28 mouse cellular contexts compared by ENCODE assay signal in the genomic region with DNA sequence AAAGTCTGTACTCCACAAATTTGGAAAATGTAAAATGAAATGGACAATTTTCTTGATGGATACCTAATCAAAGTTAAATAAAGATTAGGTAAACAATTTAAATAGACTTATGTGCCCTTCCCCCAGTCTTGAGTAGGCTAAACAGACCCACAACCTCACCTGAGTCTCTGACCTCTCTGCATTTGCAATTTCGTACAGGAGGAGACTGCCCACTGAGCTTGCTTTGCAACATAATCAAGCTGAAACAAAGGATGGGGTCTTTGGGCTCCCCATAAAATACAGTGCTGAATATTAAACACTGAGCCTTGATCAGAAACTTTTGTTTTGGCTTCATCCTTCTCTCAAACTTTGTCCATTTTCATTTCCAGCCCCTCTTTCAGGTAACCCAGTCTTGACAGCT.
"Had no signal": no experiment of that assay in that cellular context is flagged by ENCODE, and none has a peak within 500 bp of the region (broad histone marks: within the 10 kb centered on the region; RNA-seq: fewer than 3 reads in every experiment).

No protein-coding gene starts in this region.

- H3K4me3 ChIP-seq: limb, embryonic 10.5 days; limb, embryonic 12.5 days; limb, embryonic 13.5 days; limb, embryonic 15.5 days; liver, embryonic 12.5 days; liver, embryonic 13.5 days; liver, embryonic 15.5 days; lung, embryonic 15.5 days; megakaryocyte, embryonic 14.5 days; midbrain, embryonic 10.5 days; midbrain, embryonic 12.5 days; midbrain, embryonic 13.5 days; midbrain, embryonic 15.5 days; myocyte; neural tube, embryonic 12.5 days had no signal

- H3K9ac ChIP-seq: limb, embryonic 12.5 days; limb, embryonic 13.5 days; limb, embryonic 15.5 days; liver, embryonic 12.5 days; liver, embryonic 13.5 days; liver, embryonic 14.5 days; liver, embryonic 15.5 days; liver, postnatal 0 days; lung, embryonic 14.5 days; lung, embryonic 15.5 days; midbrain, embryonic 12.5 days; midbrain, embryonic 13.5 days; midbrain, embryonic 15.5 days; neural tube, embryonic 12.5 days had no signal

- H3K9me3 ChIP-seq: limb, embryonic 10.5 days; limb, embryonic 12.5 days; limb, embryonic 13.5 days; limb, embryonic 15.5 days; liver, embryonic 12.5 days; liver, embryonic 13.5 days; liver, embryonic 15.5 days; lung, embryonic 15.5 days; megakaryocyte, embryonic 14.5 days; midbrain, embryonic 10.5 days; midbrain, embryonic 12.5 days; midbrain, embryonic 13.5 days; midbrain, embryonic 15.5 days; neural tube, embryonic 12.5 days had no signal

- H3K36me3 ChIP-seq: limb, embryonic 10.5 days; limb, embryonic 12.5 days; limb, embryonic 13.5 days; limb, embryonic 15.5 days; liver, embryonic 12.5 days; liver, embryonic 13.5 days; liver, embryonic 15.5 days; lung, embryonic 15.5 days; midbrain, embryonic 10.5 days; midbrain, embryonic 12.5 days; midbrain, embryonic 13.5 days; midbrain, embryonic 15.5 days; neural tube, embryonic 12.5 days had no signal

- H3K4me1 ChIP-seq: limb, embryonic 10.5 days; limb, embryonic 12.5 days; limb, embryonic 13.5 days; limb, embryonic 15.5 days; liver, embryonic 12.5 days; liver, embryonic 13.5 days; liver, embryonic 15.5 days; lung, embryonic 15.5 days; megakaryocyte, embryonic 14.5 days; midbrain, embryonic 10.5 days; midbrain, embryonic 12.5 days; midbrain, embryonic 13.5 days; midbrain, embryonic 15.5 days; neural tube, embryonic 12.5 days had no signal

- H3K27me3 ChIP-seq: limb, embryonic 12.5 days; limb, embryonic 13.5 days; limb, embryonic 15.5 days; liver, embryonic 12.5 days; liver, embryonic 13.5 days; liver, embryonic 15.5 days; lung, embryonic 15.5 days; megakaryocyte, embryonic 14.5 days; midbrain, embryonic 12.5 days; midbrain, embryonic 13.5 days; midbrain, embryonic 15.5 days; neural tube, embryonic 12.5 days had no signal

- H3K27ac ChIP-seq: limb, embryonic 10.5 days; limb, embryonic 12.5 days; limb, embryonic 13.5 days; limb, embryonic 15.5 days; liver, embryonic 12.5 days; liver, embryonic 13.5 days; liver, embryonic 14.5 days; liver, embryonic 15.5 days; lung, embryonic 15.5 days; macrophage; midbrain, embryonic 10.5 days; midbrain, embryonic 12.5 days; midbrain, embryonic 13.5 days; midbrain, embryonic 15.5 days; neural tube, embryonic 12.5 days had no signal

- DNase-seq: left cerebral cortex, postnatal 4 days; liver; liver, embryonic 13.5 days; liver, postnatal 0 days; lung, adult 18-20 months; lung, adult 2 months; lung, embryonic 14.5 days; lung, postnatal 10 days; lung, postnatal 14 days; lung, postnatal 36 days; lung, postnatal 4 days; midbrain, embryonic 14.5 days had no signal
